Mouse (Mus musculus) heart, adult 11 months (tissue): ENCODE data around the gene Eef2k.
"Not testable (repeated sequence)": the region's sequence is repeated elsewhere in the genome, so short reads cannot be mapped to it uniquely, and the experiment has no call there.

Source experiments
- DNase-seq: peaks from one replicate; pipeline ENCODE4 v3.0.0; 2022

The Eef2k gene

DNA sequence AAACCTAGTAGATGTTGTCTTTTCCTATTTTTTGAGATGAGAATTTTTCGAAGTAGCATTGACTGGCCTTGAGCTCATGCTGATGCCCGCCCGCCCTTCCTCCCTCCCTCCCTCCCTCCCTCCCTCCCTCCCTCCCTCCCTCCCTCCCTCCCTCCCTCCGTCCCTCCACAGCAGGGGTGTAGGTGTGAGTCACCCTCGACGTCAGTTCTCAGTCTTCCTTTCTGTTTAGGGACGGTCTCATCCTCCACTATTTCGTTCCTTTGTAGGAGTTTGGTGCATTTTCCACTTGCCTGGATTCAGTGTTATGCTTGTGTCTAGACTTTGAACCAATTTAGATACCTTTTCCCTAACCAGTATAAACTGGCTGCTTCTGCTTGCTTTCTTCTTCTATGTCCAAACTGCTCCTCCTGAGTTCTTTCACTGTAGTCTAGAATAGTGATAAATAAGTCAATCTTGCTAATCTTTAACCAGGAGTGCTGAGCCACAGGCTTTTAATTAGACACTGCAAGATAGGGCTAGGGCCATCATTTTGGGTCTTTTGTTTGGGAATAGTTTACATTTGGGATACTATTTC lies 101.4 kb downstream of the Eef2k start:
- no peak for DNase-seq

DNA sequence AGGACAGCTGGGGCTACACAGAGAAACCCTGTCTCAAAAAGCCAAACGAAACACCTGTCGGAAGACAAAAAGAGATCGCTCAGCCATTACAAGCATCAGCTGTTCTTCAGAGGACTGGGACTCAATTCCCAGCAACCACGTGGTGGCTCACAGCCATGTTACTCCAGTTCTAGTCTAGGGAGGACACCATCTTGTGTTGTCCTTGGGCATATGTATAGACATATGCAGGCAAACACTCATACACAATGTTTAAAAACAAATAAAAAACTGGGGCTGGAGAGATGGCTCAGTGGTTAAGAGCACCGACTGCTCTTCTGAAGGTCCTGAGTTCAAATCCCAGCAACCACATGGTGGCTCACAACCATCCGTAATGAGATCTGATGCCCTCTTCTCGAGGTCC lies 111.0 kb downstream of the Eef2k start:
- not testable (repeated sequence) for DNase-seq
